Mouse (Mus musculus) adrenal gland, postnatal 36 days (tissue): ENCODE results near the gene Orm3. TPM values are rescaled to one million over a fixed set of nuclear protein-coding genes. Genes with fewer than 3 reads are reported as not detected.

ENCODE experiments used
- DNase-seq, 2 experiments: peaks; one replicate each; pipeline ENCODE4 v3.0.0; 2021; ENCODE audit warnings: mixed read lengths in 1 of 2
- long read RNA-seq, 2 experiments: library from polyadenylated mRNA; stranded (forward); transcript quantifications; one replicate each; pipeline ENCODE4 v2.0.0; 2021; ENCODE audit warnings: borderline sequencing depth in 2 of 2
- total RNA-seq, 2 experiments: library from RNA; stranded (reverse); gene quantifications; 2 replicates each; pipeline ENCODE4 v1.2.3; 2021

The Orm3 gene
- 10 to 100 TPM in 1 of 2 experiments, 1 to 10 TPM in 1; 5.4 to 10.7 TPM for total RNA-seq
- long read RNA-seq, experiment 1, partial matches to known transcripts, result 2 of 9 reads
- long read RNA-seq, experiment 1, other reads (novel, unspliced or antisense), result 7 of 9 reads
- long read RNA-seq, experiment 2, partial matches to known transcripts, result 1 of 3 reads
- long read RNA-seq, experiment 2, other reads (novel, unspliced or antisense), result 2 of 3 reads

DNA sequence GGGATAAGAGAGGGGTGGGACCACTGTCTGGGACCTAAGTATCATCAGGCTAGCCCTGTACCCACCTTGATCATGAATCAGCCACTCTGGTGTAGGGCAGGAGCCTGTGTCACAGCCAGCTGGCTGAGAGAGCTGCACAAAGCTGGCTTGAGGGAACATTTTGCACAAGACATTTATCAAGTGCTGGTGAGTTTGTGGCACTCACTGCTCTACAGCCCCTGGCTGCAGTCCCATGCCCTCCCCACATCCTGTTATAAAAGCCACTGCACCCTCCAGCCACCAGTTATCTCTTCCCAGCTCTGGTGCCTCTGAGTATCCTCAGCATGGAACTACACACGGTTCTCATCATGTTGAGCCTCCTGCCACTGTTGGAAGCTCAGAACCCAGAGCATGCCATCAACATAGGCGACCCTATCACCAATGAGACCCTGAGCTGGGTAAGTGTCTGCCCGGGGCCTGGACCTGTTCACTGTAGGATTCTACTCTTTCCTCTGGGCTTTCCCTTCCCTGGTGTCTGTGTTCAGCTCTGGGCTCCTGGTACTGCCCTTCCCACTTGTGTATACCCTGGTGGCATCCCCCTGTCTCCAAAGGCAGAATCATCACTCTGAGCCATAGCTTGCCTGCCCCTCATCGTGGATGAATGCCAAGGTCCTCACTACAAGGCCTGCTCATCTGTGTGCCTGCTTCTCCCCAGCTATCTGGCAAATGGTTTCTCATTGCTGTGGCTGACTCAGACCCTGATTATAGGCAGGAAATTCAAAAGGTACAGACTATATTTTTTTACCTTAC is at the start of gene Orm3:
Orm3 (plus strand) TSS at position 286 of the 789 bp plus-strand sequence.
- peak; percentile 59 to 80 for DNase-seq

GRCm38 (mm10) chr4:63307175-63308062 is 48.5 kb upstream of the Orm3 start:
- peak; percentile 91 to 95 for DNase-seq

- no peak for DNase-seq
Measured at GRCm38 (mm10) chr4:63308316-63308715, 47.6 kb upstream of the Orm3 start.

DNA sequence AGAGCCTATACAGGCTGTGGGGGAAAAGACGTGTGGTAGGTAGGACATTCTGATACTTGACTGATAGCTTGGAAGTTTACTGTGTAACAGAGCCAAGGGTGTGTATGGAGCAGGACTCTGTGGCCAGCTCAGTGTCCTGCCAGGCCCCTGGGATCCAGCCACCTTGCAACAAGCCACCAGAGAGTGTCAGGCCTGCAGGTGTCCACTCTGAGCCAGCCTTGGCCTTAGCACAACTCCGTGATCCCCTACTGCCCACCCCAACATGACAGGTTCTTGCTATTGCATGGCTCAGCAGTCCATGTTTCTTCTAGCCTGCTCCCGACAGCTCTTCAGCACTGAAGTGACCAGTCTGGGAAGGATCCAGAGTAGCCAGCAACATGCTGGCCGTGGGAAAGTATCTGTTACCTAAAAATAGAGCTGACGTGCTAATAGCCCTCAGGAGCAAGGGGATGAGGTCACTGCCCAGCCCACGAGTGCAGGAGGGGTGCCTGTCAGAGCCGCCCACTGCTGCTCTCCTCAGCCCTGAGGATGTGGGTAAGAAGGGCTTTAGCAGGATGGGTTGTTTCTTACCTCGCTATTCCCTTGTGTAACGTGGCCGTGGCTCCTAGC is 45.6 kb upstream of the Orm3 start:
- DNase-seq, result peak in 1 of 2 experiments; percentile 27

DNA sequence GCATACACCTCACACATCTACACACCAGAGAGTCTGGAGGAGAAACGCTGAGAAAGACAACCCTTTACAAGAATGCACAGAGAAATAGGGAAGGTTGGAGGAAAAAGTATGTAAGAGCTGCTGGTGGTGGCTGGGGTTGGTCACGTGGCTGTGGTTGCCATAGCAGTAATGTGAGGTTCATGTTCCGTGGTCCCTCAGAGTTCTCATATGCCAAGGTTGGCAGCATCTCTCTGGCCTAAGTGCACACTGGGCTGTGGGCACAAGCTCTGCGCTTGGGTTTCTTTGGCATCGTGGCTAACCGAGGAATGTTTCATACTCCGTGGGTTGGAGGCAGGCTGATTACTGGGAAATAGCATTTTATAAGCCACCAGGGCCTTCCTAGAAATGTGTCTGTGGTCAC is 44.5 kb upstream of the Orm3 start:
- no peak for DNase-seq

DNA sequence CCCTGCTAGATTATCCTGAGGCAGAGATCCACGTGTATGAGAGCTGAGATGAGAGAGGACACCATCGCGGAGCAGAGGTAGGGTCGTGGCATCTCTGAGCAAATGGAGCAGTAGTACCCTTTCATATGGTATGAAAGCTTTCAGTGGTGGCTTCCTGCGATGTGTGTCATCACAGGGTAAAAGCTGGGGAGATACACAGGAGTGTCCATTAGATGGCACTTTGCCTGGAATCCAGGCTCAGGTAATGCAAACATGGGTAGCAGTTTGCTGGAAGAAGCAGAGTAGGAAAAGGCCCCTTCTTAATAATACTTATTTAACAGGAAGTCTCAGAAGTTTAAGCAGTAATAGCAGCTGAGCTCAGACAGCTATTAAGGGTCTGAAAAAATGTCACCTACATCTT is 41.9 kb upstream of the Orm3 start:
- DNase-seq, result no peak

- DNase-seq, result peak; percentile 84 to 85
Measured at GRCm38 (mm10) chr4:63316076-63316746, 39.8 kb upstream of the Orm3 start.

- peak; percentile 69 to 78 for DNase-seq
Measured at GRCm38 (mm10) chr4:63319566-63319965, 36.4 kb upstream of the Orm3 start.

- peak; percentile 43 to 67 for DNase-seq
Measured at GRCm38 (mm10) chr4:63323275-63323815, 32.6 kb upstream of the Orm3 start.

- DNase-seq, result no peak
Measured at GRCm38 (mm10) chr4:63333403-63333802, 22.6 kb upstream of the Orm3 start.

DNA sequence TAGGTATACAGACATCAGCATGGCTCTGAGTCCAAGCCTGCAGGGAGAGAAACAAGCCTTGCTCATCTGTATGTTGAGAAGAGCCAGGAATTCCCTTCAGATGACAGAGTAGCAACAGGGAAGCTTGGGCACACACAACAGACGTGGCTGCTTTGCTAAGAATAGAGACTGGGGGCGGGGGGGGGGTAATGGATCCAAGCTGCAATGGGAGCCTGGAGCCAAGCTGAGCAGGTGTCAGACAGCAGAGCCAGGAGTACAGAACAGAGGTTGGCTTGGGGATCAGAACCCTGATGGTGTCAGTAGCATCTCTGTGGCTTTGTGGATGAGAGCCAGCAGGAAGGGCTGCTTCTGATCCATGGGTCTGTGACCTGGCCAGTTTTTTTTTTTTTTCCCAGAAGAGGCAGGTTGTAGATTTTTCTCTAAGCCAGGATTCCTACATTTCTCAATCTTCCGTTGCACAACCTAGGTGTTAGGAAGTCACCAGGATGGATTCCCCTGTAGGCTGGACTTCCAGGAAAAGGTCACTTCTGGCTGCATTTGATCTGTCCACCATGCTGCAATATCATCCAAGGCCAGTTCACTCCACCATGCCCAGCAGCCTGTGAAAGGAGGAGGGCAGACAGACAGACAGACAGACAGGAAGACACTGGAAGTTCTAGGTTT is 17.4 kb upstream of the Orm3 start:
- DNase-seq, result no peak

DNA sequence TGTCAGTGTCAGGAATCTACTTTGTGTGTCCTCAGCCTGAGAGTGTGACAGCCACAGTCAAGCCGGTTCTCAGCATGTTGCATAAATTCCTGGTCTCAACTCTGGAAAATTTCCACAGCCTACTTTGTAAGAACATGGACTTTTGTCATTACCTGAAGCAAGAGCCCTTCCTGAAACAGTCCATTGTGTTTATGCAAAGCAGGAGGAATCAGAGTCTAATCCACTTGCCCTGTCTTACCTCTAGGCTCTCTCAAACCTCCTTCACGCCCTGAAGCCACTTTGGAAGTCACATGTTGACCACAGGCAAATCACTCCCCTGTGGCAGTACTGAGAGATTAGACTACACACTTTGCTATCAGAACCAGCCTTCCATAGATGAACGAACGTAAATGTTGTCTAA is 13.5 kb upstream of the Orm3 start:
- DNase-seq, result no peak

DNA sequence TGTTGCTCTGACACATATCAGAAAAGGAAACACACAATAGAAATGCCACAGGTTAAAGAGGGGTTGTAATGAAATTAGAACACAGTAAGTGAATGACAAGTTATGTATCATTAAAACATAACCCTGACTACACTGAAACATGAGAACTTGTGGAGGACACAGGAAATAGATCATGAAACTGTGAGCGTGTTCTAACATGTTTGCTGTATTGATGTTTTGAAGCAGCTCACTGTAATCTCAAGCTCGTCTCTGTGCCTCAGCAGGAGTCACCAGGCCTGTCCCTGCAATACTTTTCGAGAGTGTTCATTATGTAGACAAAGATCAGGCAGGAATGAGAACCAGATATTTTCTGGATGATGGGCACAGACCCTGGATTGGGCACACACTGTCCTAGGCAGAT is 12.4 kb upstream of the Orm3 start:
- no peak for DNase-seq

DNA sequence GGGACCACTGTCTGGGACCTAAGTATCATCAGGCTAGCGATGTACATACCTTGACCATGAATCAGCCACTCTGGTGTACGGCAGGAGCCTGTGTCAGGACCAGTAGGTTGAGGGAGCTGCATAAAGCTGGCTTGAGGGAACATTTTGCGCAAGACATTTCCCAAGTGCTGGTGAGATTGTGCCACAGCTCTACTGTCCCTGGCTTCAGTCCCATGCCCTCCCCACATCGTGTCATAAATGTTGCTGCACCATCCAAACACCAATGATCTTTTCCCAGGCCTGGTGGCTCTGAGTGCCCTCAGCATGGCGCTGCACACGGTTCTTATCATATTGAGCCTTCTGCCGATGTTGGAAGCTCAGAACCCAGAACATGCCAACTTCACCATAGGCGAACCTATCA is 11.7 kb upstream of the Orm3 start, which contains the start of gene Orm1:
Orm1 (plus strand) TSS at position 266 of the 400 bp plus-strand sequence.
- DNase-seq, result peak; percentile 59 to 69

DNA sequence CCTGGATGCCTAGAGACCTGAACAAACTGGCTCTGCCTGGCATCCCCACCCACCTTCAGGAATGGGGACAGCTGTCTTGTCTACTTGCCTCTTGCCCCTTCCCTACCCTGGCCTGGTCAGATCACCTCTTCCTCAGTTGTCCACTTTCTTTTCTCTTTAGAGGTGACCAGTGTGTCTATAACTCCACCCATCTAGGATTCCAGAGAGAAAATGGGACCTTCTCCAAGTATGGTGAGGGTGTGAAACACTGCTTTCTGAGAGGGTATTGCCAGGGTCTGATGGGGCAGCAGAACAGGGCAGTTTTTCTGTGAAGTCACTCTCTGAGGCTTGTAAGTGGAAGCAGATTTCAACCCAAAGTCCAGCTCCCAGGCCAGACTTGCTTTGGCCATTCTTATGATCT is 10.7 kb upstream of the Orm3 start:
- DNase-seq, result no peak

DNA sequence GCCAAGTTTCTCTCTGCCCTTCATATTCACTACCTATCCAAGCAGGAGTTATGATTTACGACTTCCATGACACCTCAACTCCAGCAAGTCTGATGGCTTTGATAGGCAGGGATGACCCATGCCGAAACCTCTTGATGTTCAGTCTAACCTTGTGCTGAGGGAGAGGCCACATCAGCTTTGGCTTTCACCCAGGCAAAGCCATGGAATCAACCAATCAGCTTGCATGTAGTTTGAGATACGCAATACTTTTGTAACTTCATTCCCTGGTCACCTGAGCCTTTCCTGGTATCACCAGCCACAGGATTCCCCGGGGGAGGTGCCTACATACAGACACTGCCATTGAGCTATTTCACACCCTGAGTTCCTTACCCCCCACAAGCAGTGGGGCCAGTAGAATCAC is 9.3 kb upstream of the Orm3 start:
- DNase-seq, result no peak

GRCm38 (mm10) chr4:63348524-63348923 is 7.4 kb upstream of the Orm3 start:
- DNase-seq, result peak in 1 of 2 experiments; percentile 31

GRCm38 (mm10) chr4:63356981-63357570 is 1.1 kb downstream of the Orm3 start:
- peak; percentile 31 to 53 for DNase-seq

DNA sequence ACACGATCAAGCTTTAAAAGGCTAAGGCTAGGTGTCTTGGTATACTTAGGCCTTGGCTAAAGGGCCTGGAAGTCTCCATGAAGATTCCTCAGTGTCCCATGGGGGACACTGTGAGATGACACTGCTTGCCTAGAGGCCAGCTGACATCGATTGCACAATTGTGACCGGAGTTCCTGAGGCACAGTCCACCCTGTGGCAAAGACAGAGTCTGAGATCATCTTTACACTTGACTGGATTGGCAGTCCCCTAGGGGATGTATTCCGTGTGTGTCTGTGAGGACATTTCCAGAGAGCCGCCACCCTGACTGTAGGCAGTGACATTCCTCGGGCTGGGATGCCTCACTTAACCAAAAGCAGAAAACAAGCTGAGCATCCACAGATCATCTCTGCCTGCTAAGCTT is 3.9 kb downstream of the Orm3 start:
- no peak for DNase-seq

- DNase-seq, result peak; percentile 69 to 73
Measured at GRCm38 (mm10) chr4:63362150-63362549, 6.2 kb downstream of the Orm3 start, which contains the start of gene Orm2. Gene Orm2, plus strand, starts transcription at chr4:63362449.
